Mouse (Mus musculus): ENCODE measurements around the gene Rbm24.

GRCm38 (mm10) chr13:46375371-46375770 lies 42.9 kb upstream of the Rbm24 start:
- TF ChIP-seq GATA1 (IDR thresholded peaks at IDR 0.05; ENCODE audit: borderline replicate concordance, low read length) (no peak), FLI1 (IDR thresholded peaks at IDR 0.05; ENCODE audit: low read length) (no peak)
